Mouse (Mus musculus): ENCODE results near the gene Prkar2a. TPM values are rescaled to one million over a fixed set of nuclear protein-coding genes. Genes with fewer than 3 reads are reported as not detected.
A peak's percentile ranks its signal among the peaks of the same experiment; 100 is the strongest.

Prkar2a gene
- polyA plus RNA-seq, 1 experiment from 2014 or later = 54.1 TPM

- Histone ChIP-seq H3K4me3 (ENCODE audit: low read depth, low read length) (no peak overlapping the region), H3K4me1 (replicated peaks; ENCODE audit: control insufficient read depth, insufficient read depth, low read length) (no peaks in the 10 kb centered on the region), H3K27me3 (ENCODE audit: control insufficient read depth, insufficient read depth, low read length) (no peaks in the 10 kb centered on the region), H3K9me3 (ENCODE audit: control insufficient read depth, low read length) (no peaks in the 10 kb centered on the region), H3K36me3 (ENCODE audit: control insufficient read depth, insufficient read depth, low read length) (no peaks in the 10 kb centered on the region), H3K9ac (ENCODE audit: low read length) (no peak overlapping the region), H3K4me2 (ENCODE audit: low read depth, low read length, severe bottlenecking) (no peak overlapping the region), H3K27ac (ENCODE audit: low read depth, low read length) (no peak overlapping the region)
- no peak for DNase-seq (ENCODE audit: low spot score)
- WGBS = 88% methylated on average over 4 of the region's 4 CpGs
- ATAC-seq (replicated peaks; ENCODE audit: low FRiP score) = no peak
These were observed 87.5 kb downstream of the Prkar2a start for GRCm38 (mm10) chr9:108776614-108777013.

GRCm38 (mm10) chr9:108777276-108777675, 88.2 kb downstream of the Prkar2a start:
- H3K9ac ChIP-seq (ENCODE audit: low read length) = no peak overlapping the region
- DNase-seq (ENCODE audit: low spot score) (no peak), ATAC-seq (replicated peaks; ENCODE audit: low FRiP score) (no peak)
- H3K27ac ChIP-seq (ENCODE audit: low read depth, low read length) = no peak overlapping the region
- H3K9me3 ChIP-seq (ENCODE audit: control insufficient read depth, low read length) = no peaks in the 10 kb centered on the region
- no peaks in the 10 kb centered on the region for H3K27me3 ChIP-seq (ENCODE audit: control insufficient read depth, insufficient read depth, low read length)
- no peak overlapping the region for H3K4me2 ChIP-seq (ENCODE audit: low read depth, low read length, severe bottlenecking)
- no peaks in the 10 kb centered on the region; the same call in 1 of the 2 replicates for H3K4me1 ChIP-seq (replicated peaks; ENCODE audit: control insufficient read depth, insufficient read depth, low read length)
- WGBS = 85% methylated on average over 4 of the region's 4 CpGs
- H3K36me3 ChIP-seq (ENCODE audit: control insufficient read depth, insufficient read depth, low read length) = no peaks in the 10 kb centered on the region
- H3K4me3 ChIP-seq (ENCODE audit: low read depth, low read length) = no peak overlapping the region

- no peak for ATAC-seq (replicated peaks; ENCODE audit: low FRiP score)
- 69% methylated on average over 5 of the region's 5 CpGs for WGBS
These were observed 91.8 kb downstream of the Prkar2a start for GRCm38 (mm10) chr9:108780959-108781358.

GRCm38 (mm10) chr9:108781891-108782290, 92.8 kb downstream of the Prkar2a start:
- no peak overlapping the region for H3K27ac ChIP-seq (ENCODE audit: low read depth, low read length)
- DNase-seq (ENCODE audit: low spot score) = no peak
- no peak for ATAC-seq (replicated peaks; ENCODE audit: low FRiP score)
- peaks cover 10% of the 10 kb centered on the region for H3K4me1 ChIP-seq (replicated peaks; ENCODE audit: control insufficient read depth, insufficient read depth, low read length)
- no peaks in the 10 kb centered on the region for H3K36me3 ChIP-seq (ENCODE audit: control insufficient read depth, insufficient read depth, low read length)
- H3K4me2 ChIP-seq (ENCODE audit: low read depth, low read length, severe bottlenecking) = no peak overlapping the region
- H3K9ac ChIP-seq (ENCODE audit: low read length) = no peak overlapping the region
- WGBS = 80% methylated on average over 4 of the region's 4 CpGs
- H3K9me3 ChIP-seq (ENCODE audit: control insufficient read depth, low read length) = no peaks in the 10 kb centered on the region
- H3K27me3 ChIP-seq (ENCODE audit: control insufficient read depth, insufficient read depth, low read length) = no peaks in the 10 kb centered on the region
- no peak overlapping the region for H3K4me3 ChIP-seq (ENCODE audit: low read depth, low read length)

More at GRCm38 (mm10) chr9:108780959-108781358, 91.8 kb downstream of the Prkar2a start:
- Histone ChIP-seq H3K4me3 (ENCODE audit: low read depth, low read length) (no peak overlapping the region), H3K4me1 (replicated peaks; ENCODE audit: control insufficient read depth, insufficient read depth, low read length) (peaks cover 4% of the 10 kb centered on the region), H3K9me3 (ENCODE audit: control insufficient read depth, low read length) (no peaks in the 10 kb centered on the region), H3K27ac (ENCODE audit: low read depth, low read length) (no peak overlapping the region), H3K36me3 (ENCODE audit: control insufficient read depth, insufficient read depth, low read length) (no peaks in the 10 kb centered on the region), H3K4me2 (ENCODE audit: low read depth, low read length, severe bottlenecking) (no peak overlapping the region), H3K27me3 (ENCODE audit: control insufficient read depth, insufficient read depth, low read length) (no peaks in the 10 kb centered on the region), H3K9ac (ENCODE audit: low read length) (no peak overlapping the region)
- DNase-seq (ENCODE audit: low spot score) = no peak

GRCm38 (mm10) chr9:108782836-108783547, 93.9 kb downstream of the Prkar2a start:
- DNase-seq (ENCODE audit: low spot score) (no peak), ATAC-seq (replicated peaks; ENCODE audit: low FRiP score) (peak; percentile 15; the same call in 1 of the 2 replicates)
- peak overlapping the region; percentile 69; the same call in 1 of the 2 replicates for H3K27ac ChIP-seq (ENCODE audit: low read depth, low read length)
- no peaks in the 10 kb centered on the region for H3K27me3 ChIP-seq (ENCODE audit: control insufficient read depth, insufficient read depth, low read length)
- no peaks in the 10 kb centered on the region for H3K9me3 ChIP-seq (ENCODE audit: control insufficient read depth, low read length)
- peak overlapping the region; percentile 98 for H3K9ac ChIP-seq (ENCODE audit: low read length)
- H3K4me2 ChIP-seq (ENCODE audit: low read depth, low read length, severe bottlenecking) = peak overlapping the region; percentile 66
- no peaks in the 10 kb centered on the region for H3K36me3 ChIP-seq (ENCODE audit: control insufficient read depth, insufficient read depth, low read length)
- H3K4me3 ChIP-seq (ENCODE audit: low read depth, low read length) = peak overlapping the region; percentile 95
- WGBS = 19% methylated on average over 9 of the region's 9 CpGs
- peaks cover 13% of the 10 kb centered on the region for H3K4me1 ChIP-seq (replicated peaks; ENCODE audit: control insufficient read depth, insufficient read depth, low read length)

GRCm38 (mm10) chr9:108783548-108784463, 94.7 kb downstream of the Prkar2a start, which contains the start of gene Ip6k2:
Gene Ip6k2, plus strand, starts transcription at chr9:108783796.
- peak within 1 kb of the TSS; percentile 98 for H3K9ac ChIP-seq (ENCODE audit: low read length)
- ATAC-seq (replicated peaks; ENCODE audit: low FRiP score) = peak; percentile 98
- H3K9me3 ChIP-seq (ENCODE audit: control insufficient read depth, low read length) = no peaks in the 10 kb centered on the region
- peak within 1 kb of the TSS; percentile 95 for H3K4me3 ChIP-seq (ENCODE audit: low read depth, low read length)
- H3K27me3 ChIP-seq (ENCODE audit: control insufficient read depth, insufficient read depth, low read length) = no peaks in the 10 kb centered on the region
- under 1% methylated on average over 53 of the region's 56 CpGs for WGBS
- DNase-seq (ENCODE audit: low spot score) = peak; percentile 99
- H3K27ac ChIP-seq (ENCODE audit: low read depth, low read length) = peak within 1 kb of the TSS; percentile 90
- H3K4me2 ChIP-seq (ENCODE audit: low read depth, low read length, severe bottlenecking) = peak within 1 kb of the TSS; percentile 66
- peaks cover 15% of the 10 kb centered on the region for H3K4me1 ChIP-seq (replicated peaks; ENCODE audit: control insufficient read depth, insufficient read depth, low read length)
- no peaks in the 10 kb centered on the region for H3K36me3 ChIP-seq (ENCODE audit: control insufficient read depth, insufficient read depth, low read length)

- peak overlapping the region; percentile 95 for H3K4me3 ChIP-seq (ENCODE audit: low read depth, low read length)
- peak overlapping the region; percentile 66 for H3K4me2 ChIP-seq (ENCODE audit: low read depth, low read length, severe bottlenecking)
- DNase-seq (ENCODE audit: low spot score) (no peak), ATAC-seq (replicated peaks; ENCODE audit: low FRiP score) (no peak)
- peaks cover 15% of the 10 kb centered on the region for H3K4me1 ChIP-seq (replicated peaks; ENCODE audit: control insufficient read depth, insufficient read depth, low read length)
- H3K27ac ChIP-seq (ENCODE audit: low read depth, low read length) = peak overlapping the region; percentile 28; the same call in 1 of the 2 replicates
- H3K36me3 ChIP-seq (ENCODE audit: control insufficient read depth, insufficient read depth, low read length) = no peaks in the 10 kb centered on the region
- H3K27me3 ChIP-seq (ENCODE audit: control insufficient read depth, insufficient read depth, low read length) = no peaks in the 10 kb centered on the region
- no peaks in the 10 kb centered on the region for H3K9me3 ChIP-seq (ENCODE audit: control insufficient read depth, low read length)
- peak overlapping the region; percentile 41; the same call in 1 of the 2 replicates for H3K9ac ChIP-seq (ENCODE audit: low read length)
These were observed 96.3 kb downstream of the Prkar2a start for GRCm38 (mm10) chr9:108785416-108785815.

- no peak for ATAC-seq (replicated peaks; ENCODE audit: low FRiP score)
These were observed 97.4 kb downstream of the Prkar2a start for GRCm38 (mm10) chr9:108786494-108786893.

More at GRCm38 (mm10) chr9:108786494-108786893, 97.4 kb downstream of the Prkar2a start:
- no peak overlapping the region; the same call in 1 of the 2 replicates for H3K4me2 ChIP-seq (ENCODE audit: low read depth, low read length, severe bottlenecking)
- H3K27ac ChIP-seq (ENCODE audit: low read depth, low read length) = no peak overlapping the region
- no peak overlapping the region for H3K4me3 ChIP-seq (ENCODE audit: low read depth, low read length)
- no peaks in the 10 kb centered on the region for H3K27me3 ChIP-seq (ENCODE audit: control insufficient read depth, insufficient read depth, low read length)
- no peaks in the 10 kb centered on the region for H3K36me3 ChIP-seq (ENCODE audit: control insufficient read depth, insufficient read depth, low read length)
- WGBS = 93% methylated on average over 1 of the region's 1 CpGs
- peaks cover 15% of the 10 kb centered on the region for H3K4me1 ChIP-seq (replicated peaks; ENCODE audit: control insufficient read depth, insufficient read depth, low read length)
- no peaks in the 10 kb centered on the region for H3K9me3 ChIP-seq (ENCODE audit: control insufficient read depth, low read length)
- no peak for DNase-seq (ENCODE audit: low spot score)
- no peak overlapping the region for H3K9ac ChIP-seq (ENCODE audit: low read length)
